Mouse (Mus musculus) large intestine, adult 2 months (tissue): ENCODE data around the gene Prex1. TPM values are rescaled to one million over a fixed set of nuclear protein-coding genes. Genes with fewer than 3 reads are reported as not detected.
A peak's percentile ranks its signal among the peaks of the same experiment; 100 is the strongest.
"Not testable (repeated sequence)": the region's sequence is repeated elsewhere in the genome, so short reads cannot be mapped to it uniquely, and the experiment has no call there.

ENCODE experiments used
- DNase-seq: peaks from one replicate; pipeline ENCODE4 v3.0.0-alpha.2; 2012; ENCODE audit warnings: low read depth, low spot score
- WGBS: fragments of 180-500 bp; shearing (Covaris S2); methylation state at CpG from one replicate; pipeline ENCODE4 v1.1.7; 2018; 5-methylcytosine and 5-hydroxymethylcytosine counted together
- polyA plus RNA-seq: library from polyadenylated mRNA; depleted of rRNA; stranded (reverse); fragments of >200 nt; gene quantifications from 2 replicates; pipeline ENCODE4 v1.2.3, GENCODE M21; 2012; rRNA removed

Prex1 gene
- polyA plus RNA-seq: 12.6 and 18.2 TPM in 2 replicates

GRCm38 (mm10) chr2:166713690-166714426 lies at the start of gene Prex1:
TSS of gene Prex1 (minus strand) at chr2:166713832.
- DNase-seq: peak; percentile 83
- WGBS: under 1% methylated on average over 69 of the region's 69 CpGs

- no peak for DNase-seq
- WGBS: 22% methylated on average over 3 of the region's 3 CpGs
Observed at GRCm38 (mm10) chr2:166757969-166758368, 44.3 kb upstream of the Prex1 start.

GRCm38 (mm10) chr2:166754760-166755159 lies 41.1 kb upstream of the Prex1 start:
- no peak for DNase-seq
- WGBS: 78% methylated on average over 7 of the region's 7 CpGs

GRCm38 (mm10) chr2:166754194-166754593 lies 40.6 kb upstream of the Prex1 start:
- no peak for DNase-seq
- WGBS: 58% methylated on average over 4 of the region's 4 CpGs

GRCm38 (mm10) chr2:166750620-166751191 lies 37.1 kb upstream of the Prex1 start:
- WGBS: 68% methylated on average over 6 of the region's 6 CpGs

GRCm38 (mm10) chr2:166746261-166746913 lies 32.8 kb upstream of the Prex1 start:
- DNase-seq: not testable (repeated sequence)
- 30% methylated on average over 14 of the region's 14 CpGs for WGBS

More at GRCm38 (mm10) chr2:166750620-166751191, 37.1 kb upstream of the Prex1 start:
- DNase-seq: no peak

- DNase-seq: no peak
- WGBS: 75% methylated on average over 9 of the region's 9 CpGs
Observed at GRCm38 (mm10) chr2:166745849-166746248, 32.2 kb upstream of the Prex1 start.

- WGBS: 74% methylated on average over 7 of the region's 7 CpGs
- DNase-seq: no peak
Observed at GRCm38 (mm10) chr2:166744433-166744832, 30.8 kb upstream of the Prex1 start.

- no peak for DNase-seq
- 52% methylated on average over 4 of the region's 4 CpGs for WGBS
Observed at GRCm38 (mm10) chr2:166743504-166743903, 29.9 kb upstream of the Prex1 start.

GRCm38 (mm10) chr2:166741445-166741844 lies 27.8 kb upstream of the Prex1 start:
- 77% methylated on average over 6 of the region's 6 CpGs for WGBS
- DNase-seq: no peak

GRCm38 (mm10) chr2:166740396-166740795 lies 26.8 kb upstream of the Prex1 start:
- DNase-seq: no peak
- 50% methylated on average over 6 of the region's 6 CpGs for WGBS

GRCm38 (mm10) chr2:166737307-166737706 lies 23.7 kb upstream of the Prex1 start:
- 74% methylated on average over 7 of the region's 7 CpGs for WGBS
- DNase-seq: no peak

GRCm38 (mm10) chr2:166735469-166736001 lies 21.9 kb upstream of the Prex1 start:
- WGBS: 39% methylated on average over 15 of the region's 15 CpGs
- DNase-seq: no peak

- DNase-seq: no peak
- WGBS: 88% methylated on average over 2 of the region's 2 CpGs
Observed at GRCm38 (mm10) chr2:166732860-166733259, 19.2 kb upstream of the Prex1 start.

GRCm38 (mm10) chr2:166732146-166732545 lies 18.5 kb upstream of the Prex1 start:
- WGBS: 87% methylated on average over 4 of the region's 4 CpGs
- no peak for DNase-seq

GRCm38 (mm10) chr2:166731102-166731883 lies 17.7 kb upstream of the Prex1 start:
- not testable (repeated sequence) for DNase-seq
- WGBS: 65% methylated on average over 1 of the region's 1 CpGs

- no peak for DNase-seq
- WGBS: 60% methylated on average over 6 of the region's 6 CpGs
Observed at GRCm38 (mm10) chr2:166730567-166730915, 16.9 kb upstream of the Prex1 start.

- WGBS: 44% methylated on average over 19 of the region's 19 CpGs
- DNase-seq: no peak
Observed at GRCm38 (mm10) chr2:166729656-166730566, 16.3 kb upstream of the Prex1 start.

GRCm38 (mm10) chr2:166729045-166729444 lies 15.4 kb upstream of the Prex1 start:
- DNase-seq: no peak
- 52% methylated on average over 3 of the region's 3 CpGs for WGBS
